Mouse (Mus musculus) G1E (cell line): Measurements from ENCODE around the gene Psmc1. TPM values are rescaled to one million over a fixed set of nuclear protein-coding genes. Genes with fewer than 3 reads are reported as not detected.
A peak's percentile ranks its signal among the peaks of the same experiment; 100 is the strongest.

ENCODE experiments used
- ATAC-seq: 2 replicates; pipeline ENCODE4 v1.8.0; 2016; ENCODE audit warnings: mild to moderate bottlenecking; ENCODE audit not compliant: insufficient number of reproducible peaks, poor library complexity, low FRiP score, severe bottlenecking; ENCODE audit errors: extremely low read depth
- DNase-seq: peaks from one replicate; pipeline ENCODE4 v3.0.0; 2012; ENCODE audit warnings: low spot score
- H3K27me3 ChIP-seq: 2 replicates; pipeline ENCODE4 v1.6.1; 2012; ENCODE audit warnings: mild to moderate bottlenecking, low read length, inconsistent platforms; ENCODE audit not compliant: insufficient read depth
- H3K36me3 ChIP-seq: replicated peaks from 2 replicates; pipeline ENCODE3; 2012; ENCODE audit warnings: mild to moderate bottlenecking, inconsistent platforms
- H3K4me1 ChIP-seq: 2 replicates; pipeline ENCODE4 v1.6.1; 2012; ENCODE audit warnings: low read depth, low read length, inconsistent platforms, mixed read lengths; ENCODE audit not compliant: insufficient read depth
- H3K4me3 ChIP-seq: 2 replicates; pipeline ENCODE4 v1.5.1; 2012; ENCODE audit warnings: low read depth, mild to moderate bottlenecking, inconsistent platforms, low read length, moderate library complexity, mixed read lengths
- H3K9me3 ChIP-seq: replicated peaks from 2 replicates; pipeline ENCODE4 v1.6.1; 2012; ENCODE audit warnings: inconsistent platforms
- CTCF ChIP-seq: IDR thresholded peaks from 2 replicates; pipeline ENCODE4 v1.5.1; 2012; ENCODE audit warnings: low read depth, low read length, inconsistent platforms, mixed read lengths
- GATA1 ChIP-seq: IDR thresholded peaks from 2 replicates; pipeline ENCODE4 v1.6.1; 2012; ENCODE audit warnings: borderline replicate concordance, low read length, inconsistent platforms, mixed read lengths
- GATA2 ChIP-seq: IDR thresholded peaks from 2 replicates; pipeline ENCODE4 v1.6.1; 2012; ENCODE audit warnings: low read depth, low read length, inconsistent platforms, borderline replicate concordance
- POLR2AphosphoS5 ChIP-seq: IDR thresholded peaks from 2 replicates; pipeline ENCODE4 v1.6.1; 2012; ENCODE audit warnings: low read depth, low read length, inconsistent platforms; ENCODE audit not compliant: insufficient replicate concordance
- TAL1 ChIP-seq: conservative IDR thresholded peaks from 2 replicates; pipeline ENCODE4 v1.6.1; 2012; ENCODE audit warnings: low read depth, low read length, inconsistent platforms, mixed read lengths
- polyA plus RNA-seq: library from polyadenylated mRNA; stranded (reverse); fragments of >175 nt; gene quantifications from 2 replicates; pipeline ENCODE4 v1.2.3, GENCODE M21; 2012
- total RNA-seq, 2 experiments: library from RNA; stranded (forward) in 1 of 2; stranded (reverse) in 1 of 2; fragments of 200-1000 nt in 1 of 2; fragments of >200 nt in 1 of 2; fragmentation: Nextera tagmentation in 1 of 2; gene quantifications; 2 replicates each; pipeline ENCODE4 v1.2.3; 2014 to 2017

Gene Psmc1
- total and polyA plus RNA-seq, 3 experiments, result 65.1 to 293 (median 162) TPM

DNA sequence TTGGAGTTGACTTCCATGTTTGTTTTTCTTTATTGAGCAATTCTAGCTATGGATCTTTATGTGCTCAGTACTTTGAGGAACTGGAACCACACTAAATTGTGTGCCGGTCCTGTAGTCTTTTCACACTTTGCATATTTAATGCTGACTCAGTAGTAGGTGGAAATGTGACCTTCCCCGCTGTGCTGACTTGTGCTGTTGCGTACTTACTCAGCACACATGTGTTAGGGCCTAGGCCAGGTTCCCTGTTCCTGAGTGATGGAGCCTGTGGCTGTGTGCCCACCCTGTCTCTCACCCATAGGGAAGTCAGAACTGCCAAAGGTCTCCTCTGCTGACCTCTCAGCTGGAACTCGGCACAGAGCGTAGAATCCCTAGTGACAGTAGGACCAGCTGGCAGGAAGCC lies 6.0 kb downstream of the Psmc1 start:
- Histone ChIP-seq H3K27me3 (no peaks in the 10 kb centered on the region), H3K4me1 (peaks cover 33% of the 10 kb centered on the region), H3K4me3 (no peak overlapping the region), H3K36me3 (peaks cover 96% of the 10 kb centered on the region), H3K9me3 (no peaks in the 10 kb centered on the region)
- DNase-seq (no peak), ATAC-seq (no peak)
- TF ChIP-seq CTCF (no peak), POLR2AphosphoS5 (no peak), GATA1 (no peak), TAL1 (no peak), GATA2 (no peak)

DNA sequence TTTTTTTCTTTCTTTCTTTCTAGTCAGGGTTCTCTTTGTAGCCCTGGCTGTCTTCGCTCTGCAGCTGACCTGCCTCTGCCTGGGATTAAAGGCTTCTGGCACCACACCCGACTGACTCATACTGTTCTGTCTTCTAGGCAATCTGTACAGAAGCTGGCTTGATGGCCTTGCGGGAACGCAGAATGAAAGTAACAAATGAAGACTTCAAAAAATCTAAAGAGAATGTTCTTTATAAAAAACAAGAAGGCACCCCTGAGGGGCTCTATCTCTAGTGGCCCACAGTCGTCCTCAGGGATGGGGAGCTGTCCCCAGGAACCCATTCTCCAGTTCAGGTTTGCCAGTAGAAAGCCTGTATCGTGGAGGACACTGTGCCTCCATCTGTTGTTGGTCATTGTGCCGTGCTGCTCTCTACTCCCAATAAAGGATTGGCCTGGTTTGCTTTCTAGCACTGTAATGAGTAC lies 13.0 kb downstream of the Psmc1 start:
- H3K36me3 ChIP-seq, result peaks cover 99% of the 10 kb centered on the region
- H3K27me3 ChIP-seq, result no peaks in the 10 kb centered on the region
- peaks cover 7% of the 10 kb centered on the region; the same call in 1 of the 2 replicates for H3K4me1 ChIP-seq
- ATAC-seq (no peak), DNase-seq (no peak)
- TF ChIP-seq TAL1 (no peak), CTCF (no peak), GATA2 (no peak), GATA1 (no peak), POLR2AphosphoS5 (no peak)
- H3K4me3 ChIP-seq, result no peak overlapping the region
- no peaks in the 10 kb centered on the region for H3K9me3 ChIP-seq

DNA sequence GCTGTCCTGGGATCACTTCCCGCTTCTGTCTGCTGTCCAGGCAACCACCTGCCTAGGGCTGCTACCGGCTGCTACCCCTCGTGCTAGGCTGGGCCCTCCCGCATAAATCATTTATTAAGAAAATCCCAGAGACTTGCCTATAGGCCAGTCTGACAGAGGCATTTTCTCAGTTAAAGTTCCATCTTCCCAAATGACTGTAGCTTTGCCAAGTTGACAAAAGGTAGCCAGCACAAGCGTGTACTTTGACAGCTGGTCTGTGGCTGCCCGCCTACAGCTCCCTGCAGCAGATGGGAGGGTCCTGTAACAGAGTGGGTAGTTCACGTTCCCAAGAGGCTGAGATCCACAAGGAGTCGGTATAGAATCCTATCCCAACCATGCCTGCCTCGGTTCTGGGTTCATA lies 13.5 kb downstream of the Psmc1 start:
- Histone ChIP-seq H3K4me1 (peaks cover 8% of the 10 kb centered on the region), H3K36me3 (peaks cover 99% of the 10 kb centered on the region), H3K9me3 (no peaks in the 10 kb centered on the region), H3K27me3 (no peaks in the 10 kb centered on the region), H3K4me3 (no peak overlapping the region)
- no peak for ATAC-seq
- DNase-seq, result no peak
- TF ChIP-seq GATA1, result no peak
- no peak for TF ChIP-seq POLR2AphosphoS5
- no peak for TF ChIP-seq TAL1
- no peak for TF ChIP-seq CTCF
- no peak for TF ChIP-seq GATA2

DNA sequence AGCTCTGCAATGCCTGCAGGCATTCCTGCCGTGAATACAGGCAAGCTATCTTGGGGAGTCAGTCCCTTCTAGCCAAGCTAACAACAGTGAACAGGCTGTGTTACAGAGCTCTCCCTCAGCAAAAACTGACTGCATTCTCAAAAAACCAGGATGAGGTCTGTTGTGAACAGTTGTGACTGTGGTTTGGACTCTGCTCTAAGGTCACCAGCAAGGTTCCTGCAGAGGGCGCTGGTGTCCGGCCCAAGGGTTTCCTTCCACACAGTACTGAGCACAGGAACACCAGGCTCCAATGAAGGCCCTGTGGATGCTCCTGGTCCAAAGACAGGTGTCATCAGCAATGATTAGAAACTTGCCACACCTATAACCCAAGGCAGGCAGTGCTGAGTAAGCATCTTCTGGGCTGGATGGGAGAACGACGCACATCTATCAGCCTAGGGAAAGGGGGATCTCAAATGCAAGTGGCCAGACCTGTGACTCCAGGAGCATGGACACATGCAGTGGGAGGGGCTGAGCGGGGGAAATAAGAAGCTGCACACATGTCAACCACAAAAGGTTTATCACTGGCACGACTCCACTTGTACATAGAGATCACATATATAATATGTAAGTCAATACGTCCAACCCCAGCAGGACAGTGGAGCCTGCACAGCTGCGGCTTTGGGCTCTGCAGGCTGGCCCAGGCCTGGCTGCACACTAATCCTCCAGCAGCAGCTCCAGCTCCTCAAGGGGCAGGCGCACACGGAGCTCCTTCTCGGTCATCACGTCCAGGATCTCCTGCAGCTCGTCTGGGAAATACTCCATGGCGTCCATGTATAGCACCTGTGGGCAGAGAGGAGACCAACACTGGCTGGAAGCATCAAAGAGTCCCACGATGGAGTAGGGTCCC lies 15.2 kb downstream of the Psmc1 start:
- H3K9me3 ChIP-seq, result no peaks in the 10 kb centered on the region
- DNase-seq, result peak; percentile 26
- H3K36me3 ChIP-seq, result peaks cover 99% of the 10 kb centered on the region
- ATAC-seq, result no peak
- H3K4me1 ChIP-seq, result peaks cover 6% of the 10 kb centered on the region
- TF ChIP-seq POLR2AphosphoS5 (0 out of 2 replicates have a peak, but pooled peaks have one; percentile 18), TAL1 (no peak), CTCF (0 out of 2 replicates have a peak, but pooled peaks have one; percentile 6), GATA1 (no peak)
- H3K4me3 ChIP-seq, result no peak overlapping the region
- no peaks in the 10 kb centered on the region for H3K27me3 ChIP-seq

DNA sequence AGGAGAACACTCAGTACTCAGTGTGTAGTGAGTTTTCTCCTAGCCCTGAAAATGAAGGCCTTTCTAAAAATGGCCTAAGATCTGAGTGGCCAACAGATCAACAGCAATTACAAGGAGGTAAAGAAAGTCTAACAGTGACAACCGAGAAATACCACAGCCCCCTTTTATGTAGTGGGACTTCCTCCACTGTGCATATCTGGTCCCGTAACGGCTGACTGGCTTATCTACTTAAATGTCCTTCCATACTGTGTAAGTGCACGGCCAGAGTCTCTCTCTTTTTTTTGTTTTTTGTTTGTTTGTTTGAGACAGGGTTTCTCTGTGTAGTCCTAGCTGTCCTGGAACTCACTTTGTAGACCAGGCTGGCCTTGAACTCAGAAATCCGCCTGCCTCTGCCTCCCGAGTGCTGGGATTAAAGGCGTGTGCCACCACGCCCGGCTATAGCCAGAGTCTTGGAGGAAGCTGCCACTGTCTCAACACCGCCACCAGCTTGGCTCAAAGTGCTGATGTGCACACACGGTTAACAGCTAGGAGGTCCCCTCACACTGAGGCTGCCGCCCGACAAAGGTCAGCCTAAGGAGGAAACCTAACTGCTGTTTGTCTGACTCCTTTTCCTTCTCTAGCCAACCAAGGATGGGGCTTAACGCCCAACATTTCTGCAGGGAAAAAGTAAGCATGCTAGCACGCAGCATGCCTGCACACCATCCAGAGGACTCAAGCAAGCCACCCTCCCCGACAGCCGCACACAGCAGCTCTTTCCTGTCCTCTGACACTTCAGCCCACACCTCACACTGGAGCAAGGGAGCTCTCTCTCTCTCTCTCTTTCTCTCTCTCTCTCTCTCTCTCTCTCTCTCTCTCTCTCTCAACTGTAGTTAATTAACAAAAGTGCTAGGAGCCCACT lies 17.3 kb downstream of the Psmc1 start:
- H3K36me3 ChIP-seq, result peaks cover 99% of the 10 kb centered on the region
- no peak for ATAC-seq
- H3K9me3 ChIP-seq, result no peaks in the 10 kb centered on the region
- no peak for DNase-seq
- no peaks in the 10 kb centered on the region for H3K27me3 ChIP-seq
- no peak overlapping the region for H3K4me3 ChIP-seq
- peaks cover 3% of the 10 kb centered on the region for H3K4me1 ChIP-seq
- TF ChIP-seq CTCF, result no peak
- TF ChIP-seq POLR2AphosphoS5, result no peak
- no peak for TF ChIP-seq GATA1
- no peak for TF ChIP-seq GATA2
- TF ChIP-seq TAL1, result no peak

DNA sequence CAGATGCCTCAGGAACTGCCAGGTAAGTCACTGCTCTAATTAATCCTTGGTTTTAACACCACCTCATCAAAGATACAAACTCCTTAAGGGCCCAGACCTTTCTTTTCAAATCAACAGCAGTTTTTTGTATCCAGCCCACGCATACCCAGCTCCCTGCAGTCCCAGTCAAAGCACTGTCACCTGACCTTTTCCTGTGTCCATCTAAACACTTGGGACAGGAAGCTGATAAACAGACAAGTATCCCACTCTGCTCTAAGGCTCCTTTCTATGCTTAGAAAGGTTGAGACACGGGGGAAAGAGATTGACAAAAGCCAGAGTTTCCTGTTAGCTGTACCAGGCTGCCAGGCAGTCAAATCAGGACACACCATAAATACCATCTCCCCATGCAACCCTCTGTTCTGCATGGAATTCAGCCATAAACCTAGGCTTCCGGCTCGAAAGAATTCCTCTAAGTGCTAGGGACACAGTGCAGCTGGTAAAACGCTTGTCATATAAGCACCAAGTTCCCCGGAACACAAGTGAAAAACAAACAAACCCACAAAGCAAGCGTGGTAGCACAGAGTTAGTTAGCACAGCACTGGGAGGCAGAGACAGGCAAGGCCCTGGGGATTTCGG lies 18.0 kb downstream of the Psmc1 start:
- ATAC-seq (no peak), DNase-seq (no peak)
- Histone ChIP-seq H3K27me3 (no peaks in the 10 kb centered on the region), H3K4me1 (peaks cover 3% of the 10 kb centered on the region), H3K9me3 (no peaks in the 10 kb centered on the region), H3K4me3 (no peak overlapping the region), H3K36me3 (peaks cover 100% of the 10 kb centered on the region)
- TF ChIP-seq GATA2, result no peak
- no peak for TF ChIP-seq POLR2AphosphoS5
- TF ChIP-seq TAL1, result no peak
- TF ChIP-seq CTCF, result no peak
